ENCODE assay signal across 8 mouse cellular contexts in the genomic region with DNA sequence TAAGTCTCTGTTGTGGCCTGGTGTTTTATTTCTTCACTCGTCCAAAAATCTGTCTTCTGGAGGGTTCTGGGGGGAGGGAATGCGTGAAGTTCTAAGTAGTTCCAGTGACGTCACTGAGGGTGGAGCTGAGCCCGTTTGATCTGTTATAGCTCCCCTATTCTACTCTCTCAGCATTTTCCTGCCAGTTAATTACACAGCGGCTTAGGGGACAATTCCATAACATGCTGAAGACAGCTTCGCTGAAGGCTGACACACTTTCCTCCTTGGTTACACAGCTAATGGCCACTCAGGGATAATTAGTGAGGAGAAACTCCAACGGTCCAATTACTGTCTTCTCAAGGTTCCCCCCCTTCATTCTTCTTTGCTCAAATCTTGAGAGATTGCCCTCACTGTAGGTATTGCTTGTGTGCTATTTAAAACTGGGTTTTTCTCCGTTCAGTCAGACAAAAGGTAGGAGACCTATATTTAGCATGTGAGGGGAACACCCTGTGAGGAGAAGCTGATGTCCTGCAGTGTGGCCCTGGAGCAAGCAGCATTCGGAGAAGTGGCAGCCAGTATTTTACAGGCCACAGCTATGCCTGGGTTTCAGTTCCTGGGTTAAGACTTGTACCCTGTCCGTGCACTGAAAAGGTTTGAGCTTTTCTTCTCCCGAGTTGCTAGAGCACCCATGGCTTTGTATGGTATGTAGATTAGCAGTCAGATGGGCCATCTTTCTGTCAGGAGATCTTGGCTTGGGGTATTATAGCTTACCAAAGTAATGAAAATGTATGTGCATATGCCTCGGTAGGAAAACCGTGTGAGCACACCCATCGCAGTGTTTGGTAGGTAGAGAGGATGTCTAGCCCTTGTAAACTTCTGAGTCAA.
DNase-seq lines count a peak whose midpoint lies in the region; ATAC-seq and TF ChIP-seq lines count a peak whose summit lies in the region.

No protein-coding gene starts in this region.

- peak overlapping the region; percentile 26; the same call in 1 of the 2 replicates for H3K9ac ChIP-seq in forebrain, embryonic 16.5 days (replicated peaks; ENCODE audit: low read depth, low read length)
- H3K9ac ChIP-seq in limb, embryonic 14.5 days (ENCODE audit: low read depth, low read length, severe bottlenecking): no peak overlapping the region

- peak; percentile 28 for DNase-seq in embryo, embryonic 10 days (ENCODE audit: low spot score)
- no peak for DNase-seq in embryo, embryonic 9.5 days (ENCODE audit: extremely low spot score)
- peak; percentile 48 to 61 for DNase-seq in cerebellum, adult 18-20 months
- peak; percentile 80 for DNase-seq in limb, embryonic 14.5 days (ENCODE audit: low spot score)
- no peak for DNase-seq in kidney, adult 9 months
- DNase-seq in frontal cortex, postnatal 36 days (ENCODE audit: low spot score in 2 of 2): no peak
- no peak for DNase-seq in c-Kit-positive CD71-positive TER-119-positive erythroid progenitor cells, embryonic 14.5 days (ENCODE audit: low spot score)

- no peaks in the 10 kb centered on the region for H3K27me3 ChIP-seq in forebrain, embryonic 16.5 days (replicated peaks; ENCODE audit: control insufficient read depth, insufficient read depth, low read length)
- H3K27me3 ChIP-seq in limb, embryonic 14.5 days (ENCODE audit: control insufficient read depth, insufficient read depth, low read length): no peaks in the 10 kb centered on the region

- no peaks in the 10 kb centered on the region for H3K36me3 ChIP-seq in forebrain, embryonic 16.5 days (ENCODE audit: control insufficient read depth, insufficient read depth)
- no peaks in the 10 kb centered on the region; the same call in 1 of the 2 replicates for H3K36me3 ChIP-seq in limb, embryonic 14.5 days (ENCODE audit: control insufficient read depth, insufficient read depth, low read length)

- peak overlapping the region; percentile 88 for H3K27ac ChIP-seq in forebrain, embryonic 16.5 days (ENCODE audit: low read length)
- H3K27ac ChIP-seq in limb, embryonic 14.5 days (replicated peaks; ENCODE audit: low read depth, low read length): peak overlapping the region; percentile 77

- ATAC-seq in forebrain, embryonic 16.5 days: peak; percentile 45; the same call in 1 of the 2 replicates
- peak; percentile 53; the same call in 1 of the 2 replicates for ATAC-seq in limb, embryonic 14.5 days (ENCODE audit: low FRiP score, low read depth)

- 18% methylated on average over 14 of the region's 14 CpGs for WGBS in forebrain, embryonic 16.5 days
- 27% methylated on average over 14 of the region's 14 CpGs for WGBS in limb, embryonic 14.5 days

- H3K9me3 ChIP-seq in forebrain, embryonic 16.5 days (ENCODE audit: control insufficient read depth, low read length): no peaks in the 10 kb centered on the region
- peaks cover 4% of the 10 kb centered on the region; the same call in 1 of the 2 replicates for H3K9me3 ChIP-seq in limb, embryonic 14.5 days (ENCODE audit: control insufficient read depth, low read length)

- H3K4me1 ChIP-seq in forebrain, embryonic 16.5 days (replicated peaks; ENCODE audit: control insufficient read depth, insufficient read depth, low read length): peaks cover 46% of the 10 kb centered on the region
- H3K4me1 ChIP-seq in limb, embryonic 14.5 days (ENCODE audit: control insufficient read depth, insufficient read depth, low read length): peaks cover 39% of the 10 kb centered on the region

- no peak overlapping the region for H3K4me3 ChIP-seq in forebrain, embryonic 16.5 days (replicated peaks; ENCODE audit: low read length)
- H3K4me3 ChIP-seq in limb, embryonic 14.5 days (replicated peaks; ENCODE audit: low read length): no peak overlapping the region

- H3K4me2 ChIP-seq in forebrain, embryonic 16.5 days (ENCODE audit: low read length): peak overlapping the region; percentile 16; the same call in 1 of the 2 replicates
- H3K4me2 ChIP-seq in limb, embryonic 14.5 days (replicated peaks; ENCODE audit: low read depth, low read length, severe bottlenecking): no peak overlapping the region

- no peak for TF ChIP-seq POLR2A in limb, embryonic 14.5 days (IDR thresholded peaks at IDR 0.05; ENCODE audit: borderline replicate concordance, extremely low read depth, insufficient read depth, insufficient read length)

Comparison
In these comparisons a context has a peak if more than half of its experiments do, and no peak if none do; other contexts are left out.
1. DNase-seq: peak in embryo, embryonic 10 days (single experiment), cerebellum, adult 18-20 months (2 of 2) and limb, embryonic 14.5 days (single experiment); none in embryo, embryonic 9.5 days (single experiment), kidney, adult 9 months (single experiment), frontal cortex, postnatal 36 days (0 of 2) and c-Kit-positive CD71-positive TER-119-positive erythroid progenitor cells, embryonic 14.5 days (single experiment).